Mouse (Mus musculus) stomach, postnatal 0 days (tissue): ENCODE data around the gene 1700012B09Rik. TPM values are rescaled to one million over a fixed set of nuclear protein-coding genes. Genes with fewer than 3 reads are reported as not detected.

Experiments used
- ATAC-seq: fragments of 200-750 bp; cut with Nextera tagmentation; 2 replicates; pipeline ENCODE4 v1.8.0; 2017; ENCODE audit not compliant: low FRiP score, low TSS enrichment
- DNase-seq: peaks from one replicate; pipeline ENCODE4 v3.0.0-alpha.2; 2016; ENCODE audit warnings: low spot score
- H3K27ac ChIP-seq: fragments of 300-500 bp; sonication (generic); replicated peaks from 2 replicates; pipeline ENCODE4 v1.5.1; 2014; ENCODE audit warnings: mild to moderate bottlenecking, control low read depth
- H3K27me3 ChIP-seq: fragments of 300-500 bp; sonication (generic); 2 replicates; pipeline ENCODE4 v1.6.1; 2014; ENCODE audit warnings: low read length; ENCODE audit not compliant: control insufficient read depth, insufficient read depth
- H3K36me3 ChIP-seq: fragments of 300-500 bp; sonication (generic); 2 replicates; pipeline ENCODE4 v1.6.1; 2014; ENCODE audit warnings: low read length, mixed read lengths; ENCODE audit not compliant: control insufficient read depth, insufficient read depth
- H3K4me1 ChIP-seq: fragments of 300-500 bp; sonication (generic); replicated peaks from 2 replicates; pipeline ENCODE4 v1.6.1; 2014; ENCODE audit warnings: antibody characterized with exemption; ENCODE audit not compliant: control insufficient read depth, insufficient read depth
- H3K4me2 ChIP-seq: fragments of 300-500 bp; sonication (generic); replicated peaks from 2 replicates; pipeline ENCODE4 v1.6.1; 2014; ENCODE audit warnings: low read depth, mild to moderate bottlenecking, control low read depth, moderate library complexity
- H3K4me3 ChIP-seq: fragments of 300-500 bp; sonication (generic); 2 replicates; pipeline ENCODE4 v1.5.1; 2014; ENCODE audit warnings: low read depth, low read length, control low read depth
- H3K9ac ChIP-seq: fragments of 300-500 bp; sonication (generic); 2 replicates; pipeline ENCODE4 v1.6.1; 2014; ENCODE audit warnings: mild to moderate bottlenecking, low read length, control low read depth, mixed read lengths
- H3K9me3 ChIP-seq: fragments of 300-500 bp; sonication (generic); 2 replicates; pipeline ENCODE4 v1.6.1; 2016; ENCODE audit warnings: low read length; ENCODE audit not compliant: control insufficient read depth
- CTCF ChIP-seq: IDR thresholded peaks from 2 replicates; pipeline ENCODE4 v1.5.1; 2016; ENCODE audit warnings: antibody characterized with exemption, low read depth, mild to moderate bottlenecking, moderate library complexity
- EP300 ChIP-seq: optimal IDR thresholded peaks from 2 replicates; pipeline ENCODE3; 2016; ENCODE audit warnings: antibody characterized with exemption
- WGBS: fragments of 180-500 bp; shearing (Covaris S2); extraction: QIAGEN DNeasy Blood & Tissue Kit; methylation state at CpG from one replicate; pipeline ENCODE4 v1.1.7; 2014; 5-methylcytosine and 5-hydroxymethylcytosine counted together
- polyA plus RNA-seq: library from polyadenylated mRNA; unstranded; fragments of >200 nt; fragmentation: Nextera tagmentation; extraction: Ambion mirVana; gene quantifications from 2 replicates; pipeline ENCODE4 v1.2.1, GENCODE M21; 2015

1700012B09Rik gene
- polyA plus RNA-seq, 1 experiment from 2014 or later, result not detected

DNA sequence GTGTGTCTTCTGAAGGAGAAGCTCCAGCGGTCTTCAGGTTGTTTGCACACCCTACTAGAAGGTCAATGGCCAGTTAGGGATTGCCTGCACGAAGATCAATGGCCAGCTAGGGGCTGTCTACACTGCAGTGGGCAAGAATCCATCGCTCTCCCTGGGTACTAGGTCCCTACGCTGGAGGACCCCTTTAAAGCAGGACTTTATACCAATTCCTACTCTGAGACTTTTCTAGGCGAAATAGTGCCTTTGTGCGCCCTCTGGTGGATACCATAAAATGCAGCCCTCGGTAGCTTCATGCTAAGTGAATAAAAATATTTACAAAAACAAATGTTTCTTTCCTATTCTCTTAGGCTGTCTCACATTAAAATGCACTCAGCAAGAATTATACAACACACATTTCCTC, 6.1 kb downstream of the 1700012B09Rik start:
- no peak overlapping the region for H3K27ac ChIP-seq
- H3K27me3 ChIP-seq, result no peaks in the 10 kb centered on the region
- no peak overlapping the region for H3K4me3 ChIP-seq
- H3K4me1 ChIP-seq, result no peaks in the 10 kb centered on the region
- TF ChIP-seq EP300 (no peak), CTCF (peak; percentile 82)
- DNase-seq, result peak; percentile 57
- ATAC-seq, result peak; percentile 29; the same call in 1 of the 2 replicates
- no peaks in the 10 kb centered on the region for H3K9me3 ChIP-seq
- 20% methylated on average over 7 of the region's 7 CpGs for WGBS
- H3K4me2 ChIP-seq, result no peak overlapping the region
- no peaks in the 10 kb centered on the region for H3K36me3 ChIP-seq
- no peak overlapping the region for H3K9ac ChIP-seq

DNA sequence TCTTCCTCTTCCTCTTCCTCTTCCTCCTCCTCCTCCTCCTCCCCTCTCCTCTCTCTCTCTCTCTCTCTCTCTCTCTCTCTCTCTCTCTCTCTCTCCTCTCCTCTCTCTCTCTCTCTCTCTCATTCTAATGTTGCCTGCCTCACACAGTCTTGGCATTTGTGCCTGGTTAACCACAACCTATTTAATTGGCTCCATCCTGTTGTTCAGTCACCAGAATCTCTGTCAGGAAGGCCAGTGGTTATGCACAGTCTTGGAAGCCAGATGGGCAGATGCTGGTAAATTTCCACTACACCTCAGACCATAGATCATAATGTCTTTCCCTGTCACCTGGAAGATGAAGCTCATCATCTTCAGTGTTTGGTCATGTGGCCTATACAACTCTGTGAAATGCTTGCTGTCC, 11.6 kb downstream of the 1700012B09Rik start:
- H3K4me2 ChIP-seq, result no peak overlapping the region
- no peak overlapping the region for H3K4me3 ChIP-seq
- no peak overlapping the region for H3K27ac ChIP-seq
- no peaks in the 10 kb centered on the region for H3K36me3 ChIP-seq
- ATAC-seq (no peak), DNase-seq (no peak)
- H3K9me3 ChIP-seq, result no peaks in the 10 kb centered on the region
- no peaks in the 10 kb centered on the region for H3K27me3 ChIP-seq
- H3K9ac ChIP-seq, result no peak overlapping the region
- TF ChIP-seq EP300 (no peak), CTCF (no peak)
- no peaks in the 10 kb centered on the region for H3K4me1 ChIP-seq

DNA sequence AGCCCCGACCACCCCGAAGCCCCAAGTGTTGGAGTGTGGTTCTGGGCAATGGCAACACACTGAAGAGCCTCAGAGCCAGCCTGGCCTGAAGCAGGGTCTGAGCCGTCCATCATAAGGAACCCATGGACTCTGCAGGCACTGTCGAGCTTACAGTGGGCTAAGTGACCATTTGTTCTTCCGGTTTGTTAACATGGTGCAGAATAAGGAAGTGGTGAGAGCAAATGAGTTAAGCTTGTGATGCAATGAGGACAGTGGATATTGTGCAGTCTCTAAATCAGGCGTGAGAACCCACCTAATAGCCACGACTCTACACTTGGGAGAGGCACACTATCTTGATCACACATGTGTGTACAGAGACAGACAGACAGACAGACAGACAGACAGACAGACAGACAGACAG, 12.2 kb downstream of the 1700012B09Rik start:
- Histone ChIP-seq H3K36me3 (no peaks in the 10 kb centered on the region), H3K4me3 (no peak overlapping the region), H3K9ac (no peak overlapping the region), H3K4me1 (no peaks in the 10 kb centered on the region), H3K27me3 (no peaks in the 10 kb centered on the region), H3K27ac (no peak overlapping the region), H3K4me2 (no peak overlapping the region), H3K9me3 (no peaks in the 10 kb centered on the region)
- 58% methylated on average over 7 of the region's 7 CpGs for WGBS
- DNase-seq (no peak), ATAC-seq (no peak)
- no peak for TF ChIP-seq CTCF
- no peak for TF ChIP-seq EP300

DNA sequence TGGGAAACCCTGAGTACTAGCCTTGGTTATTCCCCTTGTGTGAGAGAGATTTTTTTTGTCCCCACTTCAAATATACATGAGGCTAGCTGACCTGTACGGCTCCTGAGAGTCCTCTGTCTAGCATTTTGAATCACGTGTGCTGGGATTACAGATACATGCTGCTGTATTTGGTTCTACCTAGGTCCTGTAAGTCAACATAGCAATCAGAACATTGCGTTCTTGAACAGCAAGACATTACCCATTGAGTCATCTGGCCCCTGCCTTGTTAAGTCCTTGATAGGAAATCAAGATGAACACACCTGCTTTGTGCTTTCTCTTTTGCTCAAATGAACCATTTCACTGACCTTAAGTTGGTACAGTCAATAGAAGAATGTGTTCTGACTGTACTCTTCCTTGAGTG, 16.4 kb downstream of the 1700012B09Rik start:
- H3K9me3 ChIP-seq, result no peaks in the 10 kb centered on the region
- WGBS, result 43% methylated on average over 3 of the region's 3 CpGs
- no peak overlapping the region for H3K4me2 ChIP-seq
- TF ChIP-seq CTCF (no peak), EP300 (peak; percentile 47)
- no peaks in the 10 kb centered on the region for H3K27me3 ChIP-seq
- H3K4me1 ChIP-seq, result peaks cover 2% of the 10 kb centered on the region; the same call in 1 of the 2 replicates
- H3K4me3 ChIP-seq, result no peak overlapping the region
- H3K9ac ChIP-seq, result no peak overlapping the region
- ATAC-seq (peak; percentile 84), DNase-seq (no peak)
- no peaks in the 10 kb centered on the region for H3K36me3 ChIP-seq
- 0 out of 2 replicates have a peak overlapping the region, but pooled peaks have one; percentile 9 for H3K27ac ChIP-seq

DNA sequence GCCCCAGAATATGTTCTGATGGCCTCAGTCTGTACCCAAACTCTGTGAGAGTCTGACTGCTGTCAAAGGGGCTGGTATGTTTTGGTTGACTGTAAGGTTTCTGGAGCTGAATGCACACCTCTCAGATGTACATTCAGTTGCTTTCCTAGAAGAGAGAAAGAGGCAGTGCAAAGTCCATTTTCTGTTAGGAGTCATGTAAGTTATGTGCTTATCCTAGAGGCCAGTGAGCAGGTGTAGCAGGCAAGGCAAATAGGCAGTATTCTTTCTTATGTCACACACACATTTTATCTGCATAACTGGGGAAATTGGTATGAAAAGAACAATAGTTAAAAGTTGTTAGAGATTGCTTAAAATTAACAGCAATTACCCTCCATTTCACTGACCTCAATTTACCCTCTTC, 16.9 kb downstream of the 1700012B09Rik start:
- Histone ChIP-seq H3K27me3 (no peaks in the 10 kb centered on the region), H3K9me3 (no peaks in the 10 kb centered on the region), H3K27ac (peak overlapping the region; percentile 74), H3K4me1 (peaks cover 2% of the 10 kb centered on the region; the same call in 1 of the 2 replicates), H3K36me3 (no peaks in the 10 kb centered on the region), H3K4me2 (no peak overlapping the region), H3K4me3 (no peak overlapping the region), H3K9ac (no peak overlapping the region)
- DNase-seq, result no peak
- peak; percentile 68 for ATAC-seq
- TF ChIP-seq EP300 (no peak), CTCF (no peak)

DNA sequence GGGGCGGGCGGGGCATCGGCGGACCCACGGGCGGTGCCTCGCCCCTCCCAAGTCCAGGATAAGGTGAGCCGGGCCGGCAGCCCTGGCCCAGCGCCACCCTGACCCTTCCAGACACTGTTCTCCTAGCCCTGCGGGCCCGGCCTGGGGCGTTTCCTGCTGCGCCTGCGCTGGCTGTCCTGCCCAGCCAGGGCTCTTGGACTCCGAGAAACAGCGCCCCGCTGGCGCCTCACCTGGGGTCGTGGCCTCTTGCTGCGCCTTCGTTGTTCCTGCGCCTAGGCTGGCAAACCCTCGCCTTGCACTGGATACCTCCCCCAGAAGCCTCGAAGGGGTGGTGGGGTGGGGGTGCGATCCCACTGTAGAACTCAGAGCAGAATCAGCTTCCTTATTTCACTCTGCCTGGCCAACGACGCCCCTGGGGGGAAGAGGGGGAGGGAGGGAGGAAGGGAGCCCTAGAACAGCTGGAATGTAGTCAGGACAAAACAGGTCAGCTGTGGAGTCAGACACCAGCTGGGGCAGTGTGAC, 18.8 kb downstream of the 1700012B09Rik start, which contains the start of gene Fut4:
TSS of gene Fut4 (minus strand) at position 393 of the 522 bp plus-strand sequence.
- TF ChIP-seq CTCF (peak; percentile 32; the same call in 1 of the 2 replicates), EP300 (no peak)
- Histone ChIP-seq H3K4me2 (peak within 1 kb of the TSS; percentile 94), H3K27me3 (no peaks in the 10 kb centered on the region), H3K4me1 (peaks cover 2% of the 10 kb centered on the region; the same call in 1 of the 2 replicates), H3K9ac (peak within 1 kb of the TSS; percentile 70), H3K36me3 (no peaks in the 10 kb centered on the region), H3K4me3 (peak within 1 kb of the TSS; percentile 53), H3K9me3 (no peaks in the 10 kb centered on the region), H3K27ac (peak within 1 kb of the TSS; percentile 79)
- peak; percentile 81 for ATAC-seq
- under 1% methylated on average over 25 of the region's 28 CpGs for WGBS
- DNase-seq, result peak; percentile 90
